Mouse (Mus musculus) adrenal gland, postnatal 25 days (tissue): ENCODE results near the gene AU021092. TPM values are rescaled to one million over a fixed set of nuclear protein-coding genes. Genes with fewer than 3 reads are reported as not detected.
A peak's percentile ranks its signal among the peaks of the same experiment; 100 is the strongest.

Source experiments
- DNase-seq: peaks from one replicate; pipeline ENCODE4 v3.0.0; 2021; ENCODE audit warnings: mixed read lengths
- microRNA-seq, 2 experiments: library from miRNA; unstranded; fragments of <30 nt; microRNA quantifications; one replicate each; pipeline ENCODE4 v1.2.0; 2021
- total RNA-seq: library from RNA; stranded (reverse); gene quantifications from 2 replicates; pipeline ENCODE4 v1.2.3, GENCODE M21; 2021

The AU021092 gene
- total RNA-seq, 1 experiment from 2014 or later: 14.5 TPM

DNA sequence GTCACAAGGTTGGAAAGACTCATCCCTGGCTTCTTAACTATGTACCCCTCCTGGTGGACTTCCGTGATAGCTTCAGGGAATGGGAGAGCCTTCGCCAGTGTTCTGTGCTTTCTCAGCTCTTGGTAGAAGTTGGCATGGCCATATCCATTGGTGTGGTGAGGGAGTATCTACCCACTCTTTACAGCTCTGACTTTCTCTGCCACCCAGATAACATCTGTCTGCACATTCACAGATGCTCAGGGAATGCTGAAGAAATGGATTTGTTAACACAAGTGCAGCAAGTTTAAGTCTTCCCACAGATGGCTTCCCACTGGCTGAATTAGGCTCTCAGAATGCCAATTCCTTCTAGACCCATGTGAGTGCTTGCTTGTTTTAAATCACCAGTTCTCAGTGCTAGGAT lies 8.0 kb downstream of the AU021092 start:
- no peak for DNase-seq

DNA sequence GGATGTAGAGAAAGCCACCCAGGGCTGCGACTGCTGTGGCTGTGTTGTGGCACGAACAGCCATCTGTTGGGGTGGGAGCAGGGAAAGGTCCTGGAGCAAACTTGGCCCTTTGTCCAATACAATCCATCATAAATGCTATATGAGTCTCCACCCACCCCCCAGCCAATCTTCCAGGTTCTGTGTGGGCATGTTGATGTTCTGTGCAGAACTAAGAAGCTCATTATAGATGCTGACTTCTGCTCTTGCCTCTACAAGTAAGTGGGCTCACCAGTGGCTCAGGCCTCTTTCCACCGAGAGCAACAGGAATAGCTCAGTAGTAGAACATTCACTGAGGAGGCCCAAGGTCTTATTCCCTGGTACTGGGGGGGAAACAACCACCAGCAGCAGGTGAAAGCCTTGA lies 9.9 kb downstream of the AU021092 start:
- no peak for DNase-seq

DNA sequence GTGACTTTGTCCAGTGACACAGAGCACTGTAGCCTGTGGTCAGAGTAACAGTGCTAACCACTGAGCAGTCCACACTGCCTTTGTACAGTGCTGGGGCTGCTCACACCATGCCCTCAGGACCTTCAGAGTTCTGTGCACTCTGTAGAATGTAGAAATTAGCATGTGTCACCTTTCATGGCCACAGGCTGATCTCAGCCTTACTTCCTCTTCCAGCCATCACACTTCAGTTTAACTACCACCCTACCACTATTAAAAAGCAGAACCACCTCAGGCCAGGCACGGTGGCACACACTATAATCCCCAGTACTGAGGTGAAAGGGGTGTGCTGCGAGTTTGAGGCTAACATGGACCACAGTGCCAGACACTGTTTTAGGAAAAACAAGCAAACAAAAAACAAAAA lies 11.7 kb downstream of the AU021092 start:
- DNase-seq: no peak

DNA sequence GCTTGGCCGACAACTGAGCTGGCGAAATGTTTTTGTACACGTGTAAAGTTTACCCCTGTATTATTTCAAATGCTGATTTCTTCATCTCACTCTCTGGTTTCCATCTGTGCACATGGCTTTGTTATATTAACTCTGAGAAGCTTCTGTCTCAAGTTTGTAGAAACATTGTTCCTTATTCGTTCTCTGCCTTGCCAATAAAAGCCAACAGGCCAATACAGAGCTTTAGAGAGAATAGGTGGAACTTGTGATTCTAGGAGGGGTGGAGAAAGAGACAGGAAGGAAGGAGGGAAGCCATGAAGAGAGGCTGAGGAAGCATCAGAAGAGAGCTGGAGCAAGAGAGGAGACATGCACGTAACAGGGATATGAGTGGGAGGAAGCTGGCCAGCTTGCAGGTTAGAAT lies 16.0 kb downstream of the AU021092 start:
- no peak for DNase-seq

DNA sequence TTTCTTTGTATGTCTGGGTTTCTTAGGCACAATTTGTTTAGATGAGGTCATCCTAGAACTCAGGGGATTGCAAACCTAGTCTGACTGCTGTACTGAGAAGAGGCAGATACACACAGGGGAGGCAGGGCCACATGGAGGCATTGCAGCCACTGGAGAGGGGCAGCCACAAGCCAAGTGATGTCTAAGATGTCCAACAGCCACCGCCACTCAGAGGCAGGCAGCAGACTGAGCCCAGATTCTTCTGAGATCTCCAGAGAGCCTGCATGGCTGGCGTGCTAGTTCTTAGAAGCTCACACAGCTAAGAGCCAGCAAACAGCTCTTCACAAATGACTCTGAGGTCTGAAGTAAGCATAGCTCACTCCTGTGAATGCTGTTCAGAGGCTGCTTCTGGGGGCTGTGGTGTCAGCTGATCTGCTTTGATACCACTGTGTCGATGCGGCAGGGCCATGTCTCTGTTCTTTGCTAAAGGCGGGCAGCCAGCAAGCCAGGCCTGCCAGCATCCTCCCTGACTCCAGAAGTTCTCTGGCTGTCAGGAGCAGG lies 16.6 kb downstream of the AU021092 start:
- DNase-seq: no peak

DNA sequence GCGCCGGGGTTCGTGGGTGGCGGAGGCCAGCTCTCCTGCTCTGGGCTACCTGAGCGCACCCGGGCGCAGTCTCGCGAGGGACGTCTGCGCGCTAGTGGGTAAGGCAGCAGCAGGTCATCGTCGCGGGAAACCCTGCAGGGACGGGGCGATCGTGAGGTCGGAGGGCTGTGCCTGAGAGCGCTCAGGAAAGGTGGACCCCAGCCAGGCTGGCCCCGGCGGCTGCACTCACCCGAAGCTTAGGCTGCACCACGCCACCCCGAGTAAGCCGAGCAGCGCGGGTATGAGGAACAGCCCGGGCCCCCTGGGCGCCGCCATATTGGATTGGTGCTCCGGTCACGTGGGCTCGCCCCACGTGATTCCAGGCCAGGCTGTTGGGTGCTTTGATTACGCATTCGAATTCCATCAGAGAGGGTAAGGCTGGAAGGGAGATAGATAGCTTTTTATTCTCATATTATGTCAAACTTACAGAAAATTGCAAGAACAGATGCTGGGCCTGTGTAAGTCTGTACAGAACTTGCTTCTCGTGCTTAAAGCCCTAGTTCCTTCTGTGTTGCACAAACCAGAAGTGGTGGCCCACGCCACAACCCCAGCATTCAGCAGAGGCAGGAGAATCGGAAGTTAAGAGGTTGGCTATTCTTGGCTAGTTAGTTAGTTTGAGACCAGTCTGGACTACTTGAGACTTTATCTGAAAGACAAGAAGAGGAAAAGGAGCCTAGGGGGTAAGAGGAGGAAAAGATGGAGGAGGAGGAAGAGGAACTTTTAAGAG lies 18.2 kb downstream of the AU021092 start, which contains the start of gene Nagpa:
Gene Nagpa, minus strand, starts transcription at position 345 of the 766 bp plus-strand sequence.
- peak; percentile 81 for DNase-seq

DNA sequence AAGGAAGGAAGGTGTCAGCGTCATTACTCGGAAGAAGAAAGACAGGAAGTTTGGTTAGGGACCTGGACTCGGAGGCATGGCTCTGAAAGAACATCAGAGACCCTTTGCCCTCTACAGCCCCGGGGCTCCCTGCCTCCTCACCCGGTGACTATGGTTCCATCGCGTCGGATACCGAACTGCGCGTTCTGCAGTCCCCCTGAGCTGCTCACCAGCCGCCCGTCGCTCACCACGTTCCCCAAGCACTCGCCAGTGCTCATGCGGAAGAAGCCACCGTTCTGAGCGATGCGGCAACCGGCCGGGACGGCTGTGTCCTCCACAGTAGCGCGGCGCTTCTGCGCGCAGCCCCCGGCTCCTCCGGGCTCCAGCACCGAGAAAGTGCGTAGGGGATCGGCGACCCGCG lies 18.9 kb downstream of the AU021092 start:
- no peak for DNase-seq

DNA sequence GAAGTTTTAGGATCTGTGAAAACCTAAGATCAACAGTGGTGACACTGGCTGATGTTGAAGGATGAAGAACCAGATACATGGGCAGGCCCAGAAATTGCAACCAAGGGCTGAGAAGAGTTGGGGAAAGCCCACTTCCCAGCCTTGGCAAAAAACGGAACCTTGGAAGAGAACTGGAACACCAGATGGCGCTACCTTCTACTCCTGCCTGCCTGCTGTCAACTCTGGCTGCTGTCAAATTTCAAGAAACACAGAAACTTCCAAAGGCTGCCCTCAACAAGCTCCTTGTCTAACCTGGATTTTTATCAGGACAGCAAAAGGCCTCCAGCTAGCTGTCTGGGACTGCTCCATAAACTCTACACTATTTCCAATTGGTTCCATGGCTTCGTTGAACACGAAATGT lies 19.4 kb downstream of the AU021092 start:
- no peak for DNase-seq

DNA sequence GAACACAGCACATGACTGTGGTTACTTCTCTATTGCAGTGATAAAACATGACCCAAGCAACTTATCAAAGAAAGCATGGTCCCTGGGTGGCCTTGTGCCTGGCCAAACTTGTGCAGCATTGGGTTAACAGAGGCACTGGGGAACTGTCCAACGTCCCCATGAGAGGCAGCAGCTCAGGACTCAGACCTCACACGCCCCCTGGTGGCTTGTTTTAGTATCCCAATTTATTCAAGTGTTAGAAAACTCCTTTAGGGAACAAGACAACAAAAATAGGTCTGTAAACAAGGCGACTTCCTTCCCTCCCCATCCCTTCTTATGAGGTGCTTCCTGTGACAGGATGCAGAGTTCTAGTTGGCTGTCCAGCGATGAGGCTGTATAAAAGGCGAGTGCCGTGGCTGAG lies 27.0 kb downstream of the AU021092 start:
- peak; percentile 66 for DNase-seq

DNA sequence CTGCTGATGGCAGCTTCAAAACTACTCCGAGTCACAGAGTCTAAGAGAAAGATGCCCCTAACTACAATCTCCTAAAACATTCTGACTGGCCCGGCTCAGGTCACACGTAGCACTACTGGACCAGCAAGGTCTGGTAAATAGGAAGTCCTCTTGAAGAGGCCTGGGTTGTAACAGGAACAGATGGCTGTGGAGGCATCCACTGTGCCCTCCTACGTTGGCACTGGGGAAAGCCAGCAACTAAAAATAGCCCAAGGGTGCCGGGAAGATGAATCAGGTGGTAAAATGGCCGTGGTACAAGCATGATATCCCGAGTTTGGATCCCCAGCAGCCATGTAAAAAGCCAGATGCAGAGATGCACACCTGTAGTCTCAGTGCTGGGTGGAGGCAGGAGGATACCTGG lies 35.9 kb downstream of the AU021092 start:
- peak; percentile 28 for DNase-seq

DNA sequence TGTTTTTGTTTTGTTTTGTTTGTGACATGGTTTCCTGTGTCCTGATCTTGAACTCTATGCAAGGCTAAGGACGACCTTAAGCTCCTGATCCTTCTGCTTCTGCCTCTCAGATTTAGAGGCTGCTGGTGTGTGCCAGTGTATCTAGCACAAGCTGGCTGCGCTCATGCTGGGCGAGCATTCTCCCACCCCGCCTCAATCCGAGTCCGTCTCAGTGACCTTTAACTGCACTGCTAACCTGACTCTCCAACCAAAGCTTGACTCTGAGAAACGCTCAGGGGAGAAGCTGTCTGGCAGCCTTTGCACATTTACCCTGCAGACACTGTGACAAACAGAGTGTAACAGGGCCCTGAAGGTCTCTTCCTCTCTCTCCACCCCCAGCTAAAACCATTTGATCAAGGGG lies 36.4 kb downstream of the AU021092 start:
- peak; percentile 26 for DNase-seq

DNA sequence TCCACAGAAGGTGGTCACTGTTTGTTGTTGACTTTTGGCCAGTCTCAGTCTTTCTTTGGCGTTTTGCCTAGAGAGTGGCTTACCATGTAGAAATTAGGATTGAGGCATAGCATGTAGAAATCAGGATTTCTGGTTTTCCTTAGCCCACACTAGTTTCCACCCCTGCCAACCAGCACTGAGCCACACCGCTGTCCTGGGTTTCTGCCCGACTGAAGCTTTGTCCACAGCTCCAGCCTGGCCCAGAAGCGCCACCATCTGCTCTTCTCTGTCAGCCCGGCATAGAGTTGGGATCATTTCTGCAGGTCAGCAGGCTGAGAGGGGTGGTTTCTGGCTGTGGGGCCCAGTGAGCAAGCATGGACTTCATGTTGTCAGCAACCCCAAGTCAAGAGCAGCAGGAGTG lies 37.1 kb downstream of the AU021092 start:
- DNase-seq: no peak

DNA sequence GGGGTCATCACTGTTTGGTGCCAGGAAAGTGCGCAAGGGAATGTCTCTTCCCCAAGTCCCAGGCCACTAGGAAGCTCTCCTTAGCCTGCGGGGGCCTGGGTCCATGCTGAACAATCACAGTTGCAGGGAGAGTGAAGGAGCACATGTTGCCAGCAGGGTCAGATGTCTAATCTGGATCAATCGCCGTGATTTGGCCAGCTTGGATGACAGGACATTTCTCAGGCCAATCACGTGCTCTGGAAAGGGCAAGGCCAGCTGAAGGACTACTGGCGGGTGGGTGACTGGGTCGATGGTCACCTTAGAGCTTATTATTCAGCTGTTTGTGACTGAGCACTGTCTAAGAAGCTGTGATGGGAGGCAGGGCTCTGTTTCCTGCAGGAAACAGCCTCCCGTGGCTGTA lies 38.0 kb downstream of the AU021092 start:
- DNase-seq: peak; percentile 49

DNA sequence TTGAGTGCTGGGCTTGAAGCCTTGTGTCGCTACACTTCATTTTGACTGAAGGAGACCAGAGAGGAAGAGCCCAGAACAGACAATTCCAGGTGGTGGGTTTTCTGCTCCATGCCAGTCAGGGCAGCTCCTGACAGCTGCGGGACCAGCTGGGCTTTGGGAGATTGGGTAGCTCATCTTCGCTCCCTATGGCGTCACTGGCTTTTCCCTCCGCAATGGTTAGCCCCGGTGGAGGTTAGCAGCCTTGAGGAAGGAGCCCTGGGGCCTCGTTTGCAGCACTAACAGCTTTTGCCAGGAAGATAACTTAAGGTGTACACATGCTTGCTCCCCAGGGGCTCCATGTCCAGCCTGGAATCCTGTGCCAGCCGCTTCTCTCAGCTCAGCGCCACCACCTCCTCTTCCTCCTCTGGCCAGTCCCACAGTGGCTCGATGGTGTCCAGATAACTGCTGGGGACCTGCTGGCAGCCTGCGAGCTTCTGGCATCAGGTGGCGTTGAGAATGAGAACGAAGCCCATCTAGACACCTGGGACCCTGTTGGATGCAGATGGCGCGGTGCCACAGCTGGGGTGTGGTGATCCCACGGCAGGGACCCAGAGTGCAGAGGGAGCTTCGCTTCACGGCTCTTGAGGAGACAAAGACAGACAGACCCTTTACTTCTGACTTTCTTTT lies 38.7 kb downstream of the AU021092 start:
- DNase-seq: no peak

DNA sequence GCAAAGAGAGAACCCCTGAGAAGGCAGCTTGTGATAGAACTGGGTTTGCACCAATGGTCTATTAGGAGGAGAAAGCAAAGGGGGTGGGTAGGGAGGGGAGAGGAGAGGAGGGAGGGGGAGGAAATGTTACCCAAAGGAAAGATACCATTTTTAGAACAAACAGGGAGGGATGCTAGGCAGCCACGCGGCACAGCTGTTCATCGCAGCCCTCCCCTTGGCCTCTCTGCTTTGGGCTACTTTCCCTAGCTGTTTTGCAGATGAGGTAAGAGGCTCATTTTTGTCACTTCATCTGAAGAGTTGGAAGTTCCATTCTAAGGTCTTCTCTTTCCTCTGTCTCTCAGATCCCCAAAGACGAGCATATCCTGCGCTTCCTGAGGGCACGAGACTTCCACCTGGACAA lies 49.5 kb downstream of the AU021092 start:
- DNase-seq: no peak

DNA sequence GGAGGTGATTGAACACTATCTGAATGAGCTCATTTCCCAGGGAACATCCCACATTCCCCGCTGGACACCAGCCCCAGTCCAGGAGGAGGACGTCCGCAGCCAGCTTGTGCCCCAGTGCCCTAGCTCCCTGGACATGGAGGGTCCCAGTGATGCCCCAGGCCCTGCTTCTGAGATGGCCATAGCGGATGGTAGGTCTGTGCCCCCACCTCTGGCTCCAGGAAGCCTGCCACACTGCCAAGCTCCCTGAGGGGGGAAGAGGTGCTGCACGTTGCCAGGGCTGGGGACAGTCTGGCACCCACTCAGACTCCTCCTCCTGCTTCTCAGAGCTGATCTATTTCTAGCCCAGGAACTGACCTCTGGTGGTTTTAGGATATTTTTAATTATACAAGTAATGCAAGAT lies 53.3 kb downstream of the AU021092 start:
- peak; percentile 32 for DNase-seq

DNA sequence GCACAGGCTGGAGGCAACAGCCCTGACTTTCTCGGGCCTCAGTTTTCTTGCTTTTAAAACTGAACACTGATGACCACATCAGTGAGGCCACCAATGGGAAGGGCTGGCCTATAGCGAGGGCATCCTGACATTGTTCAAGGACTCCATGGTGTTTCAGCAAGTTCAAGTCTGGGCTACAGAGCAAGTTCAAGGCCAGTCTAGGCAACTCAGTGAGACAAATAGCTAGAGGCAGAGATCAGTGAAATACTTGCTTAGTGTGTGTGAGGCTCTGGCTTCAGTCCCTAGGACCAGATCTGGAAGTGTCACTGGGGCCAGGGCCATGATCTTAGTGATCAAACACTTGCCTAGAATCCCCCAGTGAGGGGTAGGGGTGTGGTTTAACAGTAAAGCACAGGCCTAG lies 54.1 kb downstream of the AU021092 start:
- DNase-seq: no peak

DNA sequence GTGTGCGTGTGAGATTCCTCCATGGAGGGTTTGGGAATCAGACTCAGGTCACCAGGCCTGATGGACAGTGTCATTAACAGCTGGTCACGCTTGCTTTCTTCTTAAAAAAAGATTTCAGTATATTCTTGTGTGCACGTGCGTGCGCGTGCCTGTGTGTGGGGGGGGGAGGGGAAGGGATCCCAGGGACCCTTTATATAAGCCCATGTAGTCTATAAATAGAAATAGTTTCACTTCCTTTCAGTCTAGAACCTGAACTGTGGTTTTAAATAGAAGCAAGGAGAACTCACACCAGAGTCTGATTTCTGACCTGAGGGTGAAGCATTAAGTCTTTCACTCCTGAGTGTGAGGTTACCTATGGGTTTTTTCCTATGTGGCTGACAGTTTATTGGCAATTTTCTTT lies 57.8 kb downstream of the AU021092 start:
- DNase-seq: no peak

Small RNAs within 50 kb of the gene (microRNA-seq; reads per million reads assigned to microRNA genes)
- gene Gm23689: 0 reads per million in 2 experiments
- 0 reads per million in 2 experiments for gene Gm26095
- gene Mir6364: 0 reads per million in 2 experiments

Other genes with a start within 250 kb of the AU021092 start
- gene Sept12, start 224.4 kb downstream of the AU021092 start, total RNA-seq: not detected in 2 replicates
- gene Smim22, start 215.0 kb downstream of the AU021092 start, total RNA-seq: not detected in 2 replicates
- 19.9 and 23.8 TPM in 2 replicates for gene Rogdi, start 208.7 kb downstream of the AU021092 start, total RNA-seq
- 106 and 107 TPM in 2 replicates for gene Glyr1, start 172.4 kb downstream of the AU021092 start, total RNA-seq
- gene Ubn1, start 172.2 kb downstream of the AU021092 start, total RNA-seq: 43.6 and 46.7 TPM in 2 replicates
- gene Ppl, start 89.9 kb downstream of the AU021092 start, total RNA-seq: 1.5 and 2.2 TPM in 2 replicates
- 0.15 TPM in 1 of 2 replicates, not detected in the other for gene Sec14l5, start 75.2 kb downstream of the AU021092 start, total RNA-seq
- gene Nagpa, start 18.3 kb downstream of the AU021092 start, total RNA-seq: 30.8 and 31.5 TPM in 2 replicates
- 37.8 and 42.6 TPM in 2 replicates for gene Alg1, start 11.3 kb upstream of the AU021092 start, total RNA-seq
- gene Eef2kmt, start 33.7 kb upstream of the AU021092 start, total RNA-seq: 30.2 and 35.6 TPM in 2 replicates